Mouse (Mus musculus): ENCODE measurements at regions not wholly inside any gene's neighbourhood (a gene's known extent, or its start where the extent isn't known, plus 50 kb on each side); places are given as distances from the start of the nearest gene placed in this dataset.

- H3K4me3 ChIP-seq (ENCODE audit: low read depth, low read length) = no peak overlapping the region
- no peak overlapping the region for H3K9ac ChIP-seq (replicated peaks; ENCODE audit: low read depth, low read length)
- H3K4me1 ChIP-seq (ENCODE audit: control insufficient read depth, insufficient read depth, low read length) = no peaks in the 10 kb centered on the region
- no peak for ATAC-seq (ENCODE audit: low read depth)
- no peak overlapping the region for H3K4me2 ChIP-seq (ENCODE audit: low read depth, low read length)
- H3K9me3 ChIP-seq (ENCODE audit: control insufficient read depth, low read length) = no peaks in the 10 kb centered on the region
- no peaks in the 10 kb centered on the region for H3K27me3 ChIP-seq (ENCODE audit: control insufficient read depth, insufficient read depth, low read length)
- no peak overlapping the region for H3K27ac ChIP-seq (ENCODE audit: low read depth, low read length)
- 67% methylated on average over 3 of the region's 3 CpGs for WGBS
- H3K36me3 ChIP-seq (ENCODE audit: control insufficient read depth, insufficient read depth, low read length) = no peaks in the 10 kb centered on the region
Measured at GRCm38 (mm10) chrX:166652400-166652799, 66.9 kb upstream of the Egfl6 start.

DNA sequence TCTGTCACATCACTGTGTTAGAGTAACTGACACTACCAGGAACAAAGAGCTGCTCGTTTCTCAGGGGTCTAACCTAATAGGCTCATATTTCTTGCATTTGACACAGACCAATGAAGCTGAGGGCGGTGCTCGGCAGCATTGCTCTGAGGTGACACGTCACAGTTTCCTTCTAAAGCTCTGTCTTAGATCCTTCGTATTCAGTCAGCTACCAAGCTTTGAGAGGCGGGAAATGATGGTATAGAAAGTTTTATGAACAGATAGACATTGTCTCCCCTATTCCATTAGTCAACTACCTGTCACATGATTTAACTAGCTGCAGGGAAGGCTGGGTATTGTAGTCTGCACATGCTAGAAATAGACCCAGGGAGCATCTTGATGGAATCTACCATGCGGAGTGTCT, 60.2 kb upstream of the Egfl6 start:
- Histone ChIP-seq H3K4me1 (ENCODE audit: control insufficient read depth, insufficient read depth, low read length) (no peaks in the 10 kb centered on the region), H3K36me3 (ENCODE audit: control insufficient read depth, insufficient read depth, low read length) (no peaks in the 10 kb centered on the region), H3K9me3 (ENCODE audit: control insufficient read depth, low read length) (no peaks in the 10 kb centered on the region), H3K4me2 (ENCODE audit: low read depth, low read length) (peak overlapping the region; percentile 7; the same call in 1 of the 2 replicates), H3K4me3 (ENCODE audit: low read depth, low read length) (peak overlapping the region; percentile 12; the same call in 1 of the 2 replicates), H3K9ac (replicated peaks; ENCODE audit: low read depth, low read length) (no peak overlapping the region), H3K27ac (ENCODE audit: low read depth, low read length) (peak overlapping the region; percentile 29; the same call in 1 of the 2 replicates), H3K27me3 (ENCODE audit: control insufficient read depth, insufficient read depth, low read length) (no peaks in the 10 kb centered on the region)
- WGBS = 43% methylated on average over 7 of the region's 7 CpGs
- peak; percentile 95 for ATAC-seq (ENCODE audit: low read depth)

DNA sequence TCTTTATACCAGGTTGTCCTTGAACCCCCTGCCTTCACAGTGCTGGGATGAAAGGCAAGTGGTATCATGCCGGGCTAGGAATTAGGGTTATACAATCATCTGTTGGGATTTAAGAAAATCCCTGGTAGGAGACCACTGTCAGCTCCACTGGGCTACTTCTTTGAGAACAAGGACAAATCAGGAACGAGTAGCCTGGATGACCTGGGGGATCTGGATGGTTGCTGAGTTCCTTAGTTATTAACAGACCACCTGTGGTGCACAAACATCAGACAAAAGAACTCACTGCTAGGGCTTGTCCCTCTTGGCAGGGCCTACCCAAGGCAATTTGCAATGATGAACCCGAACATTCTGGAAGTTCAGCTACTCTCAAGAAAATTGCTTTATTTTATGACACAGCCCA, 55.7 kb upstream of the Egfl6 start:
- 53% methylated on average over 3 of the region's 3 CpGs for WGBS
- Histone ChIP-seq H3K9ac (replicated peaks; ENCODE audit: low read depth, low read length) (no peak overlapping the region), H3K27me3 (ENCODE audit: control insufficient read depth, insufficient read depth, low read length) (no peaks in the 10 kb centered on the region), H3K4me2 (ENCODE audit: low read depth, low read length) (no peak overlapping the region), H3K4me1 (ENCODE audit: control insufficient read depth, insufficient read depth, low read length) (no peaks in the 10 kb centered on the region), H3K27ac (ENCODE audit: low read depth, low read length) (no peak overlapping the region), H3K9me3 (ENCODE audit: control insufficient read depth, low read length) (no peaks in the 10 kb centered on the region), H3K4me3 (ENCODE audit: low read depth, low read length) (no peak overlapping the region), H3K36me3 (ENCODE audit: control insufficient read depth, insufficient read depth, low read length) (no peaks in the 10 kb centered on the region)
- no peak for ATAC-seq (ENCODE audit: low read depth)

GRCm38 (mm10) chrX:166640258-166640657, 54.7 kb upstream of the Egfl6 start:
- 89% methylated on average over 1 of the region's 1 CpGs for WGBS
- Histone ChIP-seq H3K4me1 (ENCODE audit: control insufficient read depth, insufficient read depth, low read length) (no peaks in the 10 kb centered on the region), H3K36me3 (ENCODE audit: control insufficient read depth, insufficient read depth, low read length) (no peaks in the 10 kb centered on the region), H3K27me3 (ENCODE audit: control insufficient read depth, insufficient read depth, low read length) (no peaks in the 10 kb centered on the region), H3K9ac (replicated peaks; ENCODE audit: low read depth, low read length) (no peak overlapping the region), H3K9me3 (ENCODE audit: control insufficient read depth, low read length) (no peaks in the 10 kb centered on the region), H3K4me3 (ENCODE audit: low read depth, low read length) (no peak overlapping the region), H3K4me2 (ENCODE audit: low read depth, low read length) (no peak overlapping the region), H3K27ac (ENCODE audit: low read depth, low read length) (no peak overlapping the region)
- no peak for ATAC-seq (ENCODE audit: low read depth)
